Mouse (Mus musculus): ENCODE measurements at regions not wholly inside any gene's neighbourhood (a gene's known extent, or its start where the extent isn't known, plus 50 kb on each side); places are given as distances from the start of the nearest gene placed in this dataset.
A peak's percentile ranks its signal among the peaks of the same experiment; 100 is the strongest.

DNA sequence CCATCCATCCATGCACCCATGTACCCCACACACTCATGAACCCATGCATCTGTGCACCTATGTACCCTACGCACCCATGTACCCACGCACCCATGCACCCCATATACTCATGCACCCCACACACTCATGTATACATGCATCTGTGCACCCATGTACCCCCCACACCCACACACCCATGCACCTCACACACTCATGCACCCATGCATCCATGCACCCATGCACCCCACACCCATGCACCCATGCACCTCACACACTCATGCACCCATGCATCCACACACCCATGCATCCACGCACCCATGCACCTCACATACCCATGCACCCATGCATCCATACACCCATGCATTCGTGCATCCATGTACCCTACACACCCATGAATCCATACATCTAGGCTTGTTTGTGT lies 63.6 kb downstream of the 4930564D02Rik start:
- no peak for DNase-seq (ENCODE audit: low read depth, low spot score)

GRCm38 (mm10) chr3:105131053-105131452 lies 64.4 kb downstream of the 4930564D02Rik start:
- no peak for DNase-seq (ENCODE audit: low read depth, low spot score)

- DNase-seq (ENCODE audit: low read depth, low spot score): no peak
Observed at GRCm38 (mm10) chr3:105133011-105133410, 66.4 kb downstream of the 4930564D02Rik start.

DNA sequence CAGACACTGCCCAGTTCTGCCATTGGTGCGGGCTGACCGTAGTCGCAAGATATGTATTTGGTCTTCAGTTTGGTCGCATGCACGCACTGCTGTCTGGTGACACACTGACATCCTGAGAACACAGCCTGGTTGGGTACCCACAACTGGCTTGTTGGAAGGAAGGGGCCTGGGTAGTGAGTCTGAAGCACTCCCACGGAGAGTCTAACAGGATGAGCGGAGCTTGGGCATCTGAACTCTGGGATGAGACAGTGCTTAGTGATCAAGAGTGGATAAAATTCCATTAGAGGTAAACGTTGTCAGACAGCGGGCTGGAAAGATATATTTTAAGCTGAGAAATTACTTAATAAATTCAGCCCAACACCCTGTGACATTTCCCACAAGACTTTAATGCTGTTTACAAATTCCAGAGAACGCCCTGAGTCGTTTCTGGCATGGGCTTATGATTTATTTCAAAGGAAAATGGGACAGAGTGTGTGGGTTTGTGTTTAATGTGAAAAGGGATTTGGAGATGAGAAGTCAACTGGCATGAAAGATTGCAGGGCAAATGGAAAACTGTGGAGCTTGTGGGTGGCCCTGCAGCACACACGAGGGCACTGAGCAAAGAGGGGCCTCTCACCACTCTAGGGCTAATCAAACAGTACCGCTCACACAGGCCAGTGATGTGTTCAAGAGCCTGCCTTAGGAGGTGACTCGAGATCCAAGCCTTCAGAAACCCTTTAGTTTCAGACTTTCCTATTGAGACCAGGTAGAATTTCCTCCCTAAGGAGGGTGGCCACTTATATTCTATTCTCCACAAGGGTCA lies 74.7 kb downstream of the 4930564D02Rik start:
- no peak for DNase-seq (ENCODE audit: low read depth, low spot score)

- DNase-seq (ENCODE audit: low read depth, low spot score): no peak
Observed at GRCm38 (mm10) chr3:105142631-105143030, 76.0 kb downstream of the 4930564D02Rik start.

- peak; percentile 40 for DNase-seq (ENCODE audit: low read depth, low spot score)
Observed at GRCm38 (mm10) chr3:105151475-105152157, 85.0 kb downstream of the 4930564D02Rik start.

DNA sequence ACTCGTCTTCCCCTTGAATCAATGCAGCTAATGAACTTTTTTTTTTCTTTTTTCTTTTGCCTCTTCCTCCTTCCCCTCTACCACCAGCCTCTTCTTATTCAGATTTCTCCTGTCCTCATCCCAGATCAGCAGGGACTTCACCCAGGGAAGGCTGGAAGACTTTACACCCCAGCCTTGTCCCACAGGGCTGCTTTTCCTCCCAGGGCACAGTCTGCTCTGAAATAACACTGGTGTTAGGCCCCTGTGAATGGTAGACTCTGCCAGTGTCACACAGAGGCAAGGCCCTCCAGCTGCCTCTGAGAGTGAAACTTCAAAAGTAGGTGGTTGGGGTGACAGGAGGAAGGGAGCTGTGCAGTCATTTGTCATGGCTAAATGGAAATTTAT lies 85.5 kb downstream of the 4930564D02Rik start:
- DNase-seq (ENCODE audit: low read depth, low spot score): no peak

DNA sequence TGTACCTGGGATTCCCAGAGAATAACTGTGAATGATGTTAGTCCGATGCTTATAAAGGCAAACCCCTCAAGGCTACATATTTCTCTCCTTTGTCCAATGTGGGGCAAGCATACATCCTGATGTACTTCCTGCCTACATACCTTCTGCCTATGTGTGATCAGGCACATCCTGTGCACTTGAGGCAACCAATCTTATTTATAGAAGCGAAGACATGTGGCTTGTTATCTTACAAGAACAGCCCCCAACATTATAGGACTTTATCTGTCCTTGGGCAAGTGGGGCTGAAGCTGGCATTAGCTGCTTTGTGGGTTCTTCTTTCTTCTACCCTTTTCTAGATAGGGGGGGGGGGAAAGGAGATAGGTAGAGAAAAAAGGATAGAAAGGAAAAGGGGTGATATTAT lies 91.7 kb downstream of the 4930564D02Rik start:
- no peak for DNase-seq (ENCODE audit: low read depth, low spot score)

DNA sequence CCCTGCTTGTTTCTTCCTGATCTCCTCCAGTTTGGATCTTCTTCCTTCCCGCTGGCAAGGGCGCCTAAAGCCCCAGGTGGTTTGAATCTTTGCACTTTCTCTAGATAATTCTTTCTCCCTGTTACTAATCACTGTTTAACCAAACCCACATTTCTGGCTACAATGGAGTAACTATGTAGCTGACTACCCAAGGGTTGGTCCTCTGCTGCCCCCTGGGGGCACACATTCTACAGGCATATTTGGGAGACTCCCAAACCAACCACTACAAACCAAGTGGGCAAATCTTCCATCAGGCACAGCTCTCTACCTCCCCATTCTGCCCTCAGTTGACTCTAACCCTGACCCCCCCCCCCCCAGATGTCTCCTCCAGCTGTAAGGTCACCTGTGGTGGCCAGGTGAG lies 98.7 kb downstream of the 4930564D02Rik start:
- DNase-seq (ENCODE audit: low read depth, low spot score): peak; percentile 76

DNA sequence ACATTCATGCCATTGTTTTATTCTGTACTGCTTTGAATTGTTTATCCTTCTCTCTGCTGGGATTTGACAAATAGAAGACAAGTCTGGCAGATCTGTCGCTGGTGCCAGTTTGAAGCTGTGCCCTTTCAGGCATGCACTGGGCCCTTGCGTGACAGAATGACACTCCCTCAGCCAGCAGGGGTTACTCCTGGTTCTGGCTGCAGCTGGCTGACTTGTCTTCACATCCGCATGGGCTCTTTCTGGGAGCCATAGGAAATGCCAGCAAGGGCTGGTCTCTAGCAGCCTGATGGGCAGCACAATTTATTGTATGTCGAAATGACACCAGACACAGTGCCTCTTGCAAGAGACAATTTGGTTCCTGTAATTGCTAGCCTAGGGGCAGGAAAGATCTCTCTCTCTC lies 102.5 kb downstream of the 4930564D02Rik start:
- DNase-seq (ENCODE audit: low read depth, low spot score): no peak

DNA sequence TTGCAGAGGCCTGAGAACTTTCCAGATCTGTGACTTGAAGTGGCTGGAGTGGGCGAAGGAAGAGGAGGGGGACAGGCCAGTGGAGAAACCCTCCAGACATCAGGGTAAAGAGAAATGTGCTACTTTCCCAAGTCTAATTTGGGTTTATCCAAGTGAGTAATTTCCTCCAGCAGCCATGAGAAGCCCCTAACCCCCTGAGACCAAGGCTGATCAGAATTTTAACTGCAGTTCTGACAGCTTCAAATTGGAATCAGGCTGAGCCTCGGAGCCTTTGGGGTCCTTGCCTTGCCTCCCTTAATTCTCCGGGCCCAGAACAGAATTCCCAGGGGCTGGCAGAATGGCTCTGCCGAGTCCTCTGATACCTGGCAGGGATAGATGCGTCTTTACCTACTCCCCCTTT lies 104.9 kb downstream of the 4930564D02Rik start:
- no peak for DNase-seq (ENCODE audit: low read depth, low spot score)

DNA sequence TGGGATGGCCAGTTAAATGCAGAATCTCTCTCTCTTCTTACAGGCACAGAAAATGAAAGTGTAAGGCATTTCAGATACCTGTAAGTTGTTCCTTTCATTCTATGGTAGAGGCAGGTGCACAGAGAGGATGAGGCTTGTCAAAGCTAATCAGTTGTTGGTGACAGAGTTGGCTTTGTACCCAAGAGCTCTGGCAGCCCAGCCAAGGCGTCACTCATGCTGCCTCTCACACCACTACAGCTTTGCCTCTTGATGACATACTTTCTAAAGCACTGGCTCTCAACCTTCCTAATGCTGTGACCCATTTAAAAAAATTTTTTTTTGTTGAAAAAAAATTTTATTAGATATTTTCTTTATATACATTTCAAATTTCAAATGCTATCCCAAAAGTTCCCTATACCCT lies 105.4 kb downstream of the 4930564D02Rik start:
- no peak for DNase-seq (ENCODE audit: low read depth, low spot score)

- no peak for DNase-seq (ENCODE audit: low read depth, low spot score)
Observed at GRCm38 (mm10) chr3:105191303-105191702, 124.7 kb downstream of the 4930564D02Rik start.

- DNase-seq (ENCODE audit: low read depth, low spot score): no peak
Observed at GRCm38 (mm10) chr3:105191830-105192229, 125.2 kb downstream of the 4930564D02Rik start.

DNA sequence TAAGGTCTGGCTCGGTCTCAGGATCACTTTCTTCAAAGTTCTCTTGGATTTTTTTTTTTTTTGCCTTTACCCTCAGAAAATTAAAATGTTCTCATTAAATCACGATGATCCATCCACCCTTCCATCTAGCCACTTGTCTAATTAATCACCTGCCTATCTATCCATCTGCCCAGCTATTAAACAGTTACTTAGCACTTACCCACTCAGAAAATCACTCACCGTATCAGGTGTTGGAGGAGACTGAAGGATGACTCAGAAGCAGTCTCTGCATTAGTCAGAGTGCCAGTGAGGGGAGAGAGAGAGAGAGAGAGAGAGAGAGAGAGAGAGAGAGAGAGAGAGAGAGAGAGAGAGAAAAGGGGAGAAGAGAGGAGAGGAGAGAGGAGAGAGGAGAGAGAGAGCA lies 134.1 kb downstream of the 4930564D02Rik start:
- DNase-seq (ENCODE audit: low read depth, low spot score): no peak

- DNase-seq (ENCODE audit: low read depth, low spot score): peak; percentile 71
Observed at GRCm38 (mm10) chr3:105209164-105209563, 142.5 kb downstream of the 4930564D02Rik start.

- no peak for DNase-seq (ENCODE audit: low read depth, low spot score)
Observed at GRCm38 (mm10) chr3:105211023-105211422, 144.4 kb downstream of the 4930564D02Rik start.

- DNase-seq (ENCODE audit: low read depth, low spot score): no peak
Observed at GRCm38 (mm10) chr3:105211726-105212125, 145.1 kb downstream of the 4930564D02Rik start.

GRCm38 (mm10) chr3:105214867-105215266 lies 148.2 kb downstream of the 4930564D02Rik start:
- peak; percentile 47 for DNase-seq (ENCODE audit: low read depth, low spot score)

GRCm38 (mm10) chr3:105215729-105216128 lies 149.1 kb downstream of the 4930564D02Rik start:
- no peak for DNase-seq (ENCODE audit: low read depth, low spot score)

DNA sequence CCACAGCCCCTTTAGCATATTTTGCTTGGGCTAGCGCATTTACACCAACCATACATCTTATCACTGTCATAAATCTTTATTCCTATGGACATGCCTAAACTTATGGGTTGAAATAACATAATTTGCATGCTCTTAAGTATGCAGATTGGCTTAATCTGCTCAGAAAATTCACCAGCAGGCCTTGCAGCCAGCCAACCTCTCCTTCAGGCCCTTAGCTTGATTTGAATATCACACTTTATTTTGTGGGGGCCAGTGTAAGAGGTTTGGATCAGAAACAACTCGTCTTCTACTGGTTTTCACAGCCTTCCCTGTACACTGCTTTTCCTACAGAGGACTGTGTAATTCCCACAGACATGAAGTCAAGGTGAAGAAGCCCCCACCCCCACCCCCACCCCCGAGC lies 153.0 kb downstream of the 4930564D02Rik start:
- DNase-seq (ENCODE audit: low read depth, low spot score): no peak

- no peak for DNase-seq (ENCODE audit: low read depth, low spot score)
Observed at GRCm38 (mm10) chr3:105220641-105221040, 154.0 kb downstream of the 4930564D02Rik start.

DNA sequence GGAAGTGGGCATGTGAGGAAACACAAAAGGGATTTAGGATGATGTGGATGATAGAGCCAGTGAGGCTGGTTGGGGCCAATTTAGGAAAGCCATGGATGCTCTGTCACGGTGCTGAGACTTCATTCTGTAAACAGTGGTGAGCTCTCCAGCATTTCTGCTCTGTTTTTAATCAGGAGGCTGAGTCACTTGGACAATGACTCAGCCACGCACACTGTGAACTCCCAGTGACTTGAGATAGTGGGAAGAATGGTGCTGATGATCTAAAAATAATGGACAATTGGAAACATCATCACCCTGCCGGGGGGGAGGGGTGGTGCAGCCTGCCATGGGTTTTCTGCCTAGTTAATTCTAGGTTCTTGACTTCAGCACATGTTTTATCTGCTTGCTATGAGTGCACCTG lies 156.3 kb downstream of the 4930564D02Rik start:
- DNase-seq (ENCODE audit: low read depth, low spot score): no peak

Data from mesoderm, embryonic 11.5 days (tissue).